Mouse (Mus musculus) heart, embryonic 16.5 days (tissue): Measurements from ENCODE around the gene Vps13c. TPM values are rescaled to one million over a fixed set of nuclear protein-coding genes. Genes with fewer than 3 reads are reported as not detected.

Source experiments
- ATAC-seq: fragments of 200-750 bp; cut with Nextera tagmentation; replicated peaks from 2 replicates; pipeline ENCODE4 v1.8.0; 2017; ENCODE audit warnings: moderate number of reproducible peaks; ENCODE audit not compliant: insufficient read depth, low FRiP score; ENCODE audit errors: extremely low read depth
- H3K27ac ChIP-seq: fragments of 300-500 bp; sonication (generic); 2 replicates; pipeline ENCODE4 v1.5.1; 2014; ENCODE audit warnings: mild to moderate bottlenecking, low read length, control low read depth, moderate library complexity
- H3K27me3 ChIP-seq: fragments of 300-500 bp; sonication (generic); 2 replicates; pipeline ENCODE4 v1.6.1; 2014; ENCODE audit warnings: low read length, mixed read lengths; ENCODE audit not compliant: control insufficient read depth, insufficient read depth
- H3K36me3 ChIP-seq: fragments of 300-500 bp; sonication (generic); 2 replicates; pipeline ENCODE4 v1.6.1; 2014; ENCODE audit not compliant: control insufficient read depth, insufficient read depth
- H3K4me1 ChIP-seq: fragments of 300-500 bp; sonication (generic); 2 replicates; pipeline ENCODE4 v1.6.1; 2014; ENCODE audit warnings: low read length, mixed read lengths; ENCODE audit not compliant: control insufficient read depth, insufficient read depth
- H3K4me2 ChIP-seq: fragments of 300-500 bp; sonication (generic); 2 replicates; pipeline ENCODE4 v1.6.1; 2014; ENCODE audit warnings: low read depth, mild to moderate bottlenecking, control low read depth, low read length
- H3K4me3 ChIP-seq: fragments of 300-500 bp; sonication (generic); 2 replicates; pipeline ENCODE4 v1.5.1; 2014; ENCODE audit warnings: mild to moderate bottlenecking, control low read depth, low read length
- H3K9ac ChIP-seq: fragments of 300-500 bp; sonication (generic); 2 replicates; pipeline ENCODE4 v1.6.1; 2014; ENCODE audit warnings: low read length, control low read depth
- H3K9me3 ChIP-seq: fragments of 300-500 bp; sonication (generic); replicated peaks from 2 replicates; pipeline ENCODE4 v1.6.1; 2016; ENCODE audit warnings: low read length; ENCODE audit not compliant: control insufficient read depth
- WGBS: fragments of 180-500 bp; shearing (Covaris S2); extraction: QIAGEN DNeasy Blood & Tissue Kit; methylation state at CpG from one replicate; pipeline ENCODE4 v1.1.7; 2014; 5-methylcytosine and 5-hydroxymethylcytosine counted together
- polyA plus RNA-seq: library from polyadenylated mRNA; unstranded; fragments of >200 nt; fragmentation: Nextera tagmentation; extraction: Ambion mirVana; gene quantifications from 2 replicates; pipeline ENCODE4 v1.2.1, GENCODE M21; 2015

Vps13c gene
- polyA plus RNA-seq, 1 experiment from 2014 or later: 3.8 TPM

GRCm38 (mm10) chr9:67845012-67845411 lies 4.8 kb downstream of the Vps13c start:
- no peaks in the 10 kb centered on the region for H3K36me3 ChIP-seq
- no peak for ATAC-seq
- no peak overlapping the region for H3K4me2 ChIP-seq
- WGBS: 74% methylated on average over 4 of the region's 4 CpGs
- no peaks in the 10 kb centered on the region for H3K9me3 ChIP-seq
- H3K27ac ChIP-seq: no peak overlapping the region
- H3K4me1 ChIP-seq: peaks cover 11% of the 10 kb centered on the region
- H3K4me3 ChIP-seq: no peak overlapping the region
- H3K27me3 ChIP-seq: no peaks in the 10 kb centered on the region
- H3K9ac ChIP-seq: no peak overlapping the region

GRCm38 (mm10) chr9:67845648-67846047 lies 5.5 kb downstream of the Vps13c start:
- no peak overlapping the region for H3K9ac ChIP-seq
- 60% methylated on average over 5 of the region's 5 CpGs for WGBS
- no peak overlapping the region for H3K4me2 ChIP-seq
- ATAC-seq: no peak
- peaks cover 11% of the 10 kb centered on the region for H3K4me1 ChIP-seq
- no peaks in the 10 kb centered on the region for H3K9me3 ChIP-seq
- H3K36me3 ChIP-seq: no peaks in the 10 kb centered on the region
- H3K27ac ChIP-seq: no peak overlapping the region
- H3K27me3 ChIP-seq: no peaks in the 10 kb centered on the region
- no peak overlapping the region for H3K4me3 ChIP-seq

- 95% methylated on average over 2 of the region's 2 CpGs for WGBS
- Histone ChIP-seq H3K27ac (no peak overlapping the region), H3K4me2 (no peak overlapping the region), H3K9me3 (no peaks in the 10 kb centered on the region), H3K4me1 (peaks cover 6% of the 10 kb centered on the region), H3K9ac (no peak overlapping the region), H3K4me3 (no peak overlapping the region), H3K36me3 (no peaks in the 10 kb centered on the region), H3K27me3 (no peaks in the 10 kb centered on the region)
- ATAC-seq: no peak
These were observed 5.9 kb downstream of the Vps13c start for GRCm38 (mm10) chr9:67846089-67846488.

GRCm38 (mm10) chr9:67847606-67848005 lies 7.4 kb downstream of the Vps13c start:
- Histone ChIP-seq H3K27me3 (no peaks in the 10 kb centered on the region), H3K9me3 (no peaks in the 10 kb centered on the region), H3K36me3 (no peaks in the 10 kb centered on the region), H3K4me2 (no peak overlapping the region), H3K27ac (no peak overlapping the region), H3K4me3 (no peak overlapping the region), H3K9ac (no peak overlapping the region), H3K4me1 (no peaks in the 10 kb centered on the region; the same call in 1 of the 2 replicates)
- 83% methylated on average over 3 of the region's 3 CpGs for WGBS
- ATAC-seq: no peak

- 68% methylated on average over 12 of the region's 12 CpGs for WGBS
- H3K4me2 ChIP-seq: no peak overlapping the region
- no peaks in the 10 kb centered on the region for H3K9me3 ChIP-seq
These were observed 9.2 kb downstream of the Vps13c start for GRCm38 (mm10) chr9:67849397-67849796.

GRCm38 (mm10) chr9:67849846-67850245 lies 9.7 kb downstream of the Vps13c start:
- Histone ChIP-seq H3K27me3 (no peaks in the 10 kb centered on the region), H3K4me1 (no peaks in the 10 kb centered on the region; the same call in 1 of the 2 replicates), H3K4me2 (no peak overlapping the region), H3K27ac (no peak overlapping the region), H3K9me3 (no peaks in the 10 kb centered on the region), H3K36me3 (peaks cover 3% of the 10 kb centered on the region), H3K9ac (no peak overlapping the region), H3K4me3 (no peak overlapping the region)
- ATAC-seq: no peak
- 89% methylated on average over 3 of the region's 3 CpGs for WGBS

More at GRCm38 (mm10) chr9:67849397-67849796, 9.2 kb downstream of the Vps13c start:
- Histone ChIP-seq H3K4me1 (no peaks in the 10 kb centered on the region; the same call in 1 of the 2 replicates), H3K4me3 (no peak overlapping the region), H3K27me3 (no peaks in the 10 kb centered on the region), H3K9ac (no peak overlapping the region), H3K36me3 (peaks cover 3% of the 10 kb centered on the region; the same call in 1 of the 2 replicates), H3K27ac (no peak overlapping the region)
- no peak for ATAC-seq

- no peak overlapping the region for H3K27ac ChIP-seq
- peaks cover 8% of the 10 kb centered on the region for H3K36me3 ChIP-seq
- H3K4me2 ChIP-seq: no peak overlapping the region
- H3K27me3 ChIP-seq: no peaks in the 10 kb centered on the region
- H3K9ac ChIP-seq: no peak overlapping the region
- H3K4me1 ChIP-seq: no peaks in the 10 kb centered on the region; the same call in 1 of the 2 replicates
- WGBS: 83% methylated on average over 4 of the region's 4 CpGs
- no peak for ATAC-seq
- no peaks in the 10 kb centered on the region for H3K9me3 ChIP-seq
- no peak overlapping the region for H3K4me3 ChIP-seq
These were observed 11.0 kb downstream of the Vps13c start for GRCm38 (mm10) chr9:67851150-67851549.

- Histone ChIP-seq H3K36me3 (peaks cover 10% of the 10 kb centered on the region), H3K9me3 (no peaks in the 10 kb centered on the region), H3K27ac (no peak overlapping the region), H3K4me1 (no peaks in the 10 kb centered on the region), H3K9ac (no peak overlapping the region), H3K27me3 (no peaks in the 10 kb centered on the region), H3K4me2 (no peak overlapping the region), H3K4me3 (no peak overlapping the region)
- no peak for ATAC-seq
- WGBS: 90% methylated on average over 2 of the region's 2 CpGs
These were observed 20.1 kb downstream of the Vps13c start for GRCm38 (mm10) chr9:67860273-67860672.

GRCm38 (mm10) chr9:67863332-67863731 lies 23.1 kb downstream of the Vps13c start:
- ATAC-seq: no peak
- no peaks in the 10 kb centered on the region for H3K4me1 ChIP-seq
- 86% methylated on average over 5 of the region's 5 CpGs for WGBS

More at GRCm38 (mm10) chr9:67863332-67863731, 23.1 kb downstream of the Vps13c start:
- H3K36me3 ChIP-seq: peaks cover 4% of the 10 kb centered on the region; the same call in 1 of the 2 replicates
- no peak overlapping the region for H3K4me3 ChIP-seq
- no peak overlapping the region for H3K9ac ChIP-seq
- H3K9me3 ChIP-seq: no peaks in the 10 kb centered on the region
- H3K27me3 ChIP-seq: no peaks in the 10 kb centered on the region
- H3K4me2 ChIP-seq: no peak overlapping the region
- H3K27ac ChIP-seq: no peak overlapping the region
